Mouse (Mus musculus) kidney, adult 11 months (tissue): ENCODE measurements around the gene Cav3.

ENCODE experiments used
- DNase-seq: peaks from one replicate; pipeline ENCODE4 v3.0.0; 2022

Cav3 gene

DNA sequence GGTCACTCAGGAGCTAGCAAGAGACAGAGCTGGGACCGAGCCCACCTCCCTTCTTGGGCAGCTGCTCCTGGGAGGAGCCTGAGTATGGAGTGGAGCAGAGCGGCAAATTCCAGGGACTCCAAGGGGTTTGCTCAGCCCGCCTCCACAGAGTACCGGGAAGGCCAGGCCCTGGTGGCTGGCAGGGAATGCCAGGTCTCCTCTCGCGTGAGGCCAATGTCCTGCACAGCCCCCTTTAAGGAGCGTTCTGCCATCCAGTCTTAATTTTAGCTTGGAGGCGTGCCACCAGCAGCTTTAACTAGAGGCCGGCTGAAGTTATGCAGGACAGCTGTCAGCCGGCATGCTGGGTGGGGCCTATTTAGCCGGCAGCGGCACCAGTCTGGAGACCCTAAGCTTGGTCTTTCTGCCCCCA lies at the start of gene Cav3:
Gene Cav3 (plus strand): TSS at position 165 of the 409 bp plus-strand sequence.
- no peak for DNase-seq

GRCm38 (mm10) chr6:112419333-112419732 lies 40.0 kb upstream of the Cav3 start:
- no peak for DNase-seq

DNA sequence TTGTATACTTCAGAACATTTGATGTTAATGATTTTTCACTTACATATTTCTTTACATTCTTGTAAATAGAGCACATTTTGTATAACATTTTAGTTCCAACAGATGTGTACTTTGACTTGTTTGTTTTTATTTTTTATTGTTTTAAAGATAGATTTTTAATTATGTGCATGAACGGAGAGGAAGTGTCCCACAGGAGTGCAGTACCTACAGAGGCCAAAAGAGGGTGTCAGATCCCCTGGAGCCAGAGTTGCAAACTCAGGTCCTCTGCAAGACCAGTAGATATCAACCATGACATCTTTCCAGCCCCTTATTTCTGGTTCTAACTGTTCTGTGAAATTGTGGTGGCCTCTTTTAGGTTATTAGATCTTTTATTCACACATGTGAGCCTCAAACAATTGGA lies 38.4 kb upstream of the Cav3 start:
- DNase-seq = no peak

GRCm38 (mm10) chr6:112423746-112424501 lies 35.4 kb upstream of the Cav3 start:
- no peak for DNase-seq

GRCm38 (mm10) chr6:112426018-112426732 lies 33.1 kb upstream of the Cav3 start:
- DNase-seq = no peak

DNA sequence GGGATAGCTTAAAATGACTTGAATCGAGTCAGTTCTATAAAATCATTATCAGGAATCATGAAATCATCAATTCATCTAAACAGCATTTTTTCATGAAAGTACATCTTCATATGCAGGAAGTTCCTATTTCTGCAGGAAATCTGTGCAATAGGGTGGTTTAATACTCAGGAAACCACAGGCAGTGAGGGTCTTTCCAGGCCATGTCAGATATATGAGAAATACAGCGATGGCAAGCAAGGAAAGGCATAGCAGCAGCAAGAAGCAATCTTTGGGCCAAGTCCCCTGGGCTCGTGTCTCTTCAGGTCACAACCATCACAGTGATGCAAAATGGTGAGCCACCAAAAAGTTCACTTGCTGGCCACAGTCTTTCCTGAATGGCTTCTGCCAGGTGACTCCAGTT lies 13.6 kb upstream of the Cav3 start:
- no peak for DNase-seq

DNA sequence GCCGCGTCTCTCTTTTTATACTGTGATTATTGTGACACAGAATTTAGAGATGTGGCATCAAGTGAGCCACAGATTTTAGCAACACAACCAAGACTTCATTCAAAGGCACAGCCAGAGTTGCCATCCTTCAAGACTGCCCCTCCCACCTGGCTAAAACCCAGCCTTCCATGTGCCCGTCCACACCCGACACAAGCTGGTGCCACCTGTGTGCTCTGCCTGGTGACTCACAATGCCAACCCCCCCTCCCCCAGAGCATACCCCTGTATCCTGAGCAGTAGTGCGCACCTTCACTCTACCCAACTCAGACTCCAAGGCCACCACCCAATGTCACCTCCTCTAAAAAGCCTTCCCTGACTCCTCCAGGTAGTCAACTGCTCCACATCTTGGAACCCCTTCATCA lies 2.2 kb downstream of the Cav3 start:
- no peak for DNase-seq

DNA sequence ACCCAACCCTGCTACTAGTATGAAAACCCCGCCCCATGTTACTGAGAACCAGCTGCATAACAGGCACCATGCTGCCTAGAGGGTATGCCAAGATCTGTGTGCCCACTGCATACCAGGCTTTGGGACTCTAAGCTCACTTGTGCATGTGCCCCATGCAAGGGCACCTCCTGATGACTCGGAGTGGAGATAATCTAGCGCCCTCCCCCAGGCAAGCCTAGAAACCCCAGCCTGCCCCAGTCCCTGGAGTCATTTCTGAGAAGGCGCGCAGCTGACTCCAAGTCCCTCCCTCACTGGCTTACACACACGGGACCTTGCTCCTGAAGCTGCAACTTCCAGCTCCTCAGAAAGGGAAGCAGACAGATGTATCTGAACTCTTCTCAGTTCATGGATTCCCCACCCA lies 4.0 kb downstream of the Cav3 start:
- DNase-seq = no peak

DNA sequence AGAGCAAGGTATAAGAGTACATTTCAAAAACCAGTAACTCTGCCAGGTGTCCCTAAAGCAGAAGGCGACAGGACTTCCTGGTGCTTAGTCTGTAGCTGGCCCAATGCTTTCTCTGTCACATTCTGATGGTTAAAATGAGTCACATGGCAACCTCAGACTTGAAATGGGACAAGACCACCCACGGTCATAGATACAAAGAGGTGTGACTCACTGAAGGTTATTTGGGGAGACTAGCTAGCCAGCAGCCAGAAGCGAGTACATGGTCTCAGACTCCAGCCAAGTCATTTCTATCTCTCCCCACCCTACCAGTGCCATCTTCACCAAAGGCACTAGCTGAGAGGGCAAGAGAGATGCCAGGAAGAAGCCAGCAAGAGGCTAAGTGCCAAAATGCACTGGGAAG lies 6.1 kb downstream of the Cav3 start:
- no peak for DNase-seq

GRCm38 (mm10) chr6:112466001-112466400 lies 6.7 kb downstream of the Cav3 start:
- no peak for DNase-seq

DNA sequence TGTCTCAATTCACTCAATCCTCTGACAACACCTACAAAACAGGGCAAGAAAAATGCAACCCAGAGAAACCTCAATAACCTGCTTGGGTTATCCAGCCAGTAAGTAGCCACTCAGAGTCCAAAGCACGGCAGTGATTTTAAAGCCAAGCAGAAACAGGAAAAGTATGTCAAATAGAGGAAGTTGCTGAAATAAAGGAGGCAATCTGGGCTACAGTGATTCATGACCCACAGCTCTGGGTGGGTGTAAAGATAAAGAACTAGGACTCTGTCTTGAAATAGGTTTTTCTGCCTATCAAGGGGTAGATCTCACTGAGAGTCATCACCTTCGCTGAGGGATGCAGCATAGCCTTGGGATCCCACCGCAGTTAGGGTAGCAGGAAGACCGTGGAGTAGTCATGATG lies 12.3 kb downstream of the Cav3 start:
- DNase-seq = no peak

DNA sequence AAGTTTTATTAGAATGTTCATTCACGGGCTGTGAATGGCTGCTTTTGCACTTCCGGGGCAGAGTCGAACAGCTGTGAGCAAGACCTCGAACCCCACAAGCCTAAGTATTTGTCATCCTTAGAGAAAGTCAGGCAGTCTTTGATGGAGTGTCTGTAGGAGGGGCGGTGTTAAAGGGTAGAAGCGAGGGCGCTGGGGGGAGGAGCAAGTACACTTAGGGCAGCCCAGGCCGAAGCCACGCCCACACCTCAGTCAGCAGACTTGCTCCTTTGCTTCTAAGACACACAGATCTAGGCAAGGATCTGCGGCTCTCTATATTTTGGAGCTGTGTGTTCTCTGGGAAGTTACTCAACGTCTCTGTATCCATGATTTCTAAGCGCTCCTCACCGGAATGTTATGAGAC lies 20.6 kb downstream of the Cav3 start:
- DNase-seq = no peak

DNA sequence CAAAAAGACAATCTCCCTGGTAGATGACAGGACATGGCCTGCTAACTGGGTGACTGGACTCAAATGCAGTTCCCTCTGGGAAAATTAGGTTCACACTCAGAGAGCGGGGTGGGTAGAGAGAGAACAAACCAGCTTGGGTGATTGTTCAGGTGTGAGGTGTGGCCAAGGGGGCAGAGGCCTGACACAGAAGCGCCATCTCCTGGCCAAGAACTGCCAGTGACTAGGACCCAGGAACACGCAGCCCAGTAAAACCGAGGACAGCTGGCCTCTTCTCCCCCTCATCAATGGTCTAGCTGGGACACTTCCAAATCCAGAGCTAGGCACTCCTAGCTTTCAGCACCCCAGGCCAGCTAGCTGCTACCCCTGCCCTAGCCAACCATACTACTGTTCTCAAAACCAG lies 25.0 kb downstream of the Cav3 start:
- no peak for DNase-seq

DNA sequence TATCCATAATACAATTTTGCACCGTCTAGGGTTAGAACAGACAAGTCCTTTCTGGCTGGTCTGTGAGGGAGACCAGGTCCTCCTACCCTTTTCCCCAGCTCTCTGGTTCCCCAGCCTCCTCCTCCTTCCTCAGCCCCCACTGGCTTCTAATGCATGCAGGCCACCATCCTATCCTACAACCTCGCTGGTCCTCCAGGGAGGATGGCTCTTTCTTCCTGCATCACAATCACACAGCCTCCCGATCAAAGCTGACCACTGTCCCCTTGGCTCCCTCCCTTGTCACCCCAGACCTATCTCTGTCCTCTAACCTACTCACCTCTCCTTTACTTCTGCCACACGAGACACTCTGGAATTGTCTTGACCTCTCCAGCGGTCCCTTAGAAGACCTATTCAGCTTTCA lies 28.7 kb downstream of the Cav3 start:
- DNase-seq = no peak

- no peak for DNase-seq
Measured at GRCm38 (mm10) chr6:112488821-112489180, 29.5 kb downstream of the Cav3 start.

- no peak for DNase-seq
Measured at GRCm38 (mm10) chr6:112489181-112489909, 30.0 kb downstream of the Cav3 start.

DNA sequence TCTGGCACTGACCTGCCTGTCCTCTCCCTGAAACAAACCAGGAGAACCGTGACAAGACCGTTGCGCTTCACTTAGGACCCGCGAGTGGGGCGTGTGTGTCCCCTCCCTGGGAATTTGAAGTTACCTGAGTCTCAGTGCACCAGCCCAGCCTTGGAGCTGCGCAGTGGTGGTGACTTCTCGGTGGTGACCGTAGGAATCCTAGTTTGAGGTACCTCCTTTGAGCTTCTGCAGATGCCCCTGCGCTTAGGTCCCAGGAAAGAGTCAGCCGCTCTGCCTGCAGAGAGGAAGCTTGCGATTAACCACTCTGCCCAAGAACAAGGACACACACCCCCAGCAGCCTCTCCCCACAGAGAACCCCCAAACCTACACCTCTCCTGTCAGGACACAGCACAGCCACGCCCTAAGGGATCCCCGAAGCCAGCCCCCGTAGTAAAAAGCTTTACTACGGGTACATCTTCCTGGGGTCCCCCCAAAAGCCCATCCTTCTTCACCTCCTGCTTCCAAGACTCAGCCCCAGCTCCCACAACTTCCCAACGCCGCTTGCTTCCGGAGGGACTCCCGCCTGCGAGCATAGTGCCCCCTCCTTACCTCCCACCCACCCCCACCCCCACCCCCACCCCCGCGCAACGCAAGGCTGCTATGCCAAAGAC lies 30.7 kb downstream of the Cav3 start, which contains the start of gene Oxtr:
Gene Oxtr (minus strand): TSS at position 34 of the 650 bp plus-strand sequence.
- DNase-seq = no peak

DNA sequence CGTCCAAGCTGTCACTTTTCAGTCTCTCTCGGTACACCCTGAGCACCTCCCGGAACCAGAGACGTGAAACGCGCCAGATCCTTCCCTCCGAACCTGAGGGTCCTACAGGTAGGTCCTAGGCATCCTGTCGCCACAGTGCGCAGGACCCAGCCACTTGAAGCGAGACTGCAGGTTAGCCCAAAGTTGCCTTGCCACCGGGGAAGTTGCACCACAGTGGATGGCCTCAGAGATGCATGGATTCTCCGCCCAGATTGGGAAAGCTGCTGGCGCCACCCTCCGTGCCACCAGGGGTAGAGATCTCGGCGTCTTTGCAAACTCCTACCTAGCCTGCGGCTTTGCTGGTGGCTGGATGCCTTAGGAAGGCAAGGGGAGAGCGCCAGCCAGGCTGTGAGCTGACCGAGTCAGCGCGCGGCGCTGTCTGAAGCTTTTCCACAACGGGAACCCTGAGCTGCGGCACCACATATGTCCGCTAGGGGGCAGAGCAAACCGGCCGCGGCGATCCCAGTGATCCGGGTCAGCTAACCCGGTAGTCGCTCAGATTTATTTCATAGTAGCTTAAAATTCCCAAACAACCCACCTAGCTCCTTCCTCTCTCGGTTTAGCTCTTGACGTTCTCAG lies 31.4 kb downstream of the Cav3 start:
- DNase-seq = peak; percentile 63

GRCm38 (mm10) chr6:112491521-112491920 lies 32.2 kb downstream of the Cav3 start:
- DNase-seq = no peak

- DNase-seq = no peak
Measured at GRCm38 (mm10) chr6:112492656-112493055, 33.4 kb downstream of the Cav3 start.

- no peak for DNase-seq
Measured at GRCm38 (mm10) chr6:112493371-112493770, 34.1 kb downstream of the Cav3 start.

DNA sequence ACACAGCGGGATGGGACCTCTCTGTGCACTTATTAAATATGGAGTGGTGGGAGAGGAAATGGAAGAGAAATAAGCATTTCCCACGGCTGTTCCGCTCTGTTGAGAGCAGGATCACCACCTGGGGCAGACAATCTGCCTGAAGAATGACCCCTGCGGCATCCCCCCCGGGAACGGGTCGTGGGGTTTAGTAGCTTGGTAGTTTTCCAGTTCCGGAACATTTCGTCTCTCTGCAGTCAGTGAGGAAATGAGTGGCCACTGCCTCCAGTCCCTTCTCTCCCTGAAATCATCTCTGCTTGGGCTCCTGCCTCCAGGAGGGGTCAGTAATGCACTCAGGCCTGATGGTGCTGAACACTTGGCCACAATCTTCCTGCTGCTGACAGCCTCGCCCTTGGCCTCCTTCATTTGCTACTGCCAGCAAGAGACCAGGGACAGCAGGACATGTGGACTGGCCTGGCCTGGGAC lies 35.3 kb downstream of the Cav3 start:
- DNase-seq = peak; percentile 34

DNA sequence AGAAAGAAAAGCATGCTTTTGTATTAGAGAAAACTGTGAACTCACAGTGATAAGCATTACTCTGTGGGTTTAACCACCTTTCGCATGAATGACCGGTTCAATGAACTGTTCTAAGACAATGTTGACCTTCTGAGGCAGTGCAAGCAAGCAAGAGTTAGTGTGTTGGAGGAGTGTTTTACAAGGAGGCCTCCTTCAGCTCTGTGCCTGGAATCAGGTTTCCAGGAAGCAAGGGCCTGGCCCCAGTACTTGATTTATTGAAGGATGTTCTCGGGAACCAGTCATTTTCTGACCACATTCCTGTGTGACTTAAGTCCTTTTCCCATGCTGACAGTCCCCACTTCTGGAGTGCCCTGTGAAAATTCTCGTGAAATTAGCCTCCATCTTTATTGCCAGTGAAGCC lies 35.9 kb downstream of the Cav3 start:
- no peak for DNase-seq
